Mouse (Mus musculus) spleen, postnatal 10 days (tissue): ENCODE data around the gene Zfhx3.

ENCODE experiments used
- DNase-seq, 2 experiments: peaks; one replicate each; pipeline ENCODE4 v3.0.0; 2021 to 2022; ENCODE audit warnings: low spot score in 2 of 2

The Zfhx3 gene

DNA sequence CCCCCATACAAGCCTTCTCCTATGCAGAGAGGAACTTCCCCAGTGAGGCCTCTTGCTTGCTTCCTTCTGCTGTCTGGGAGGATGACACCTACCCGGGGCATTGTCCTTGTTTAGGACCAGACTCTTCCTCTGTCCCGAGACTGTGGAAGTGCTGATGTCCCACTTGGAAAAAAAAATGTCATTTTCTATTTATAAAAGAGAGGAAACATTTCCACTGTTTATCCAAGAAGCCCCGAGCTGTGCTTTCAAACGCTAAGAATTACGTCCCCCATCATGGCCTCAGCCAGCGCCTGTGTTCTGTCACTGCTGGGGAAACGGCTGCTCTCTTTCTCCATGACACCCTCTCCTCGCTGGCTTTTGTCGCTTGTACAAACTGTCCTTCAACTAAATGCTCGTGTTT lies 951.8 kb downstream of the Zfhx3 start:
- no peak for DNase-seq

DNA sequence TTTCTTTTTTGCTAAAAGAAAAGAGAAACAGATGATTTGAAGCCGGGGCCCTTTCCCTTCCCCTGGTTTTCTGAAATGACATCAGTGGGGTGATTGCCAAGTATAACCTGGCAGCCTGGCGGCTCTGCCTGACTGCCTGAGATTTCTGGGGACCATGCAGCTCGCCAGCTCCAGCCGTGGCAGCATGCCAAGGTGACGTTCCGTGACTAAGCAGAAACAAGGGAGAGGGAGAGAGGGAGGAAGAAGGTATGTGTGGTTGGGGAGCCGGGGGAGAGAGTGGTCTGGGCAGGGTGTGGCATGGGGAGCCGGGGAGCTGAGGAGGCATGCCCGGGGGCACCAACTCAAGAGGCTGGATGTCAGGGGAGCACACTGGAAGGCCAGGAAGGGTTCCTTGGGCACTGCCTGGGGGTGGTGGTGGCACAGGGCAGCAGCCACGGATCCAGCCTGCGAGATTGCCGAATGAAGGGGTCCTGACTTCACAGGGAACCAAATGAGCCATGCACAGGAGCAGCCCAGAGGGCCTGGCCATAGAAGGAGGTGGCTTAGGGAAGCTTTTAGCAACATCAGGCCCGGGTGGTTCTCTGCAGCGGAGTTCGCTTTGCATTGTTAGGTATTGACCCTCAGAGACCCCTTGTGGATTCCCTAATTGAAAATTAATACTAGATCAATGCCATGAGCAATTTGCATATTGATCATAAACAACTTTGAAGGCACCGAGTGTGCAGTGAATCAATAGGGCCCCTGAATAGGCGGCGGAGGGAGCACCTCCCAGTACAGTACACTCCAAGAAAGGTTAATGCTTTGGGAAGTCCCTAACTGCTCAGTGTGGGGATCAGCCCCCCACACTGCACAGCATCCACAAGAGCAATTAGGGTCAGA lies 954.3 kb downstream of the Zfhx3 start:
- peak in 1 of 2 experiments; percentile 40 for DNase-seq

DNA sequence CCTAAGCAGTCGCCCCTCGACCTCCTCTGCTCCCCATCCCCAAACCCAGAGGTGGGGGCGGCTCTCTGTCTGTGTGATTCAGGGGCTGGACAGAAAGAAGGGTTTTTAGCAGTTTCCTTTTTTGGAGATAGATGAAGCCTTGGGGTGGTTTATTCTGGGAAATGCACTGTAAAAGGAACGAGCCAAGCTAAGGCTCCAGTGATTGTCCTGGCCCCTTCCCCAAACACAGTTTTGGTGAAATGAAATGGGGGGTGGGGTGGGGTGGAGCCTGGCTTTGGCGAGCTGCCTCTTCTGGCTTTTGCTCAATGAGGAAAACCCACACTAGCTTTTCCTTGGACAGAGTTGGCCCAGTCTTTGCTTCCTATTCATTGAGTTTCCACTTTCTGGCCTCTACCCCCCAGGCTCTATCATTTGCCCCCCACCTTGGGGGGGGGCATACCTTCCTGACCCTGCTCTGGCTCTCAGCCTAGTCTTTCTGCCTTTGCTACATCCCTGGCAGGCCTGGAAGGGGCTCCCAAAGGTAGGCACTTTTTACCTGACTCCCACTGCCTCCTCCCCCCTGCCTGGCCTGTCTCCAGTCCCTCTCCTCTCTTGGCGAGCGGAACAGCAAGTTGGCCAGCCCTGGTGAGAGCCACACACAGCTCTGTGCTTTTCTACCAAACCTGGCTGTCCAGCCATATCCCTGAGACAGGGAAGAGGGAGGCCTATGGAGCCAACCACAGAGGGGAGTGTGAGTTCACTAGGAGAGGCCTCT lies 955.1 kb downstream of the Zfhx3 start:
- no peak for DNase-seq

DNA sequence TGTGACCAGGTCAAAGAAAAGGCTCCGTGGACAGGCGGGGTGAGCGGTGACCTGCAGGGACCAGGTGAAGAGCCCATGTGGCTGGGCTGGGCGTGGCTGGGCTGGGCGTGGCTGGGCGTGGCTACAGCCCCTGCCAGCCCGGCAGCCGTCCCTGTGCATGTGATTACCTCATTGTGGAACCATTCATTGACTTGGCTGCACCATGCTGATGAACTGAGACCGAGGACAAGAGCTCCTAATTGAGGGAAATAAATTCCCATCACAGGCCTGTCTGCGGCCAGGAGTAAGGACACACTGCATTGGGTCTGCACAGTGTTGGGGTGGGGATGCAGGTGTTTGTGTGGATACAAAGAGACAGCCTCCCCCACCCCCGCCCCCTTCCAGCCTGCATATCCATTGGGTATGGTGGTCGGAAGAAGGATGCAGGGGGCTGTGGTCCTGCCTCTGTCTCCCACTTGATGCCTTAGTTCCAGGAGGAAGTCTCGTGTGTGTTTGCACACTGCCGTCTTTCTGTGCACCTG lies 956.9 kb downstream of the Zfhx3 start:
- DNase-seq: no peak

DNA sequence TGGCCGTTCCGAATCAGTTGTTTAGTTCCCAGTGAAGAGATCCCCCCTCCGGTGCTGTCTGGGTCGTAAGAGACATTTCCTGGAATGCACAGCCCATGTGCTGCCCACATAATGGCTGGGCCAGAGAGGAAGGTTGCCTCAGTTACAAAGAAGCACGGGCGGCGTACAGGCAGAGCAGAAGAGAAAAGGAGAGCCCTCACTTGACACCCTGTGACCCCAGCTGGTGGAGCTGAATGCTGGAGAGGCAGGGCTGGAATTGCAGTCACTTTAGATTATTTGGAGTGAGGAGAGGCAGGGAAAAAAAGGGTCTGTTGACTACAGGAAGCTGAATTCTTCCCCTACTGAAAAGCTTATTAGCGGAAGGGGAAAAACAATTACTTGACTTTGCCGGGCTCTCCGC lies 958.1 kb downstream of the Zfhx3 start:
- no peak for DNase-seq

DNA sequence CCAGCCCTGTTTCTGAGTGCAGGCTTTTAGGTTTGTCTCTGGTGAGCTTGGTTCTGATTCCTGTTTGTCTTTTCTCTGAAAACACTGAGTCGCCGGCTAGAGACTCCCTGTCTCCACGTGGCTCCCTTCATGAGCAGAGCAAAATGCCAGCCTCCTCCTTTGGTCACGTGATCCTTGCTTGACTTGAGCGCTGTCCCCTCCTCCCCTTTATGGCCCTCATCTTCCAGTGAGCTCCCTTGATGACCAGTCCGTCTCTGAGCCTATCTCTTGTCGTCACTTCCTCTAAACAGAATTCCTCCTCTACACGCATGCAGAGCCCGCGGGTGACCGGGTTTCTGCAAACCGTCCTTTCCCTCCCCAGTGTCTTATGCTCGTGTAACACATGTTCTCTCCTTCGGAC lies 958.8 kb downstream of the Zfhx3 start:
- DNase-seq: no peak

DNA sequence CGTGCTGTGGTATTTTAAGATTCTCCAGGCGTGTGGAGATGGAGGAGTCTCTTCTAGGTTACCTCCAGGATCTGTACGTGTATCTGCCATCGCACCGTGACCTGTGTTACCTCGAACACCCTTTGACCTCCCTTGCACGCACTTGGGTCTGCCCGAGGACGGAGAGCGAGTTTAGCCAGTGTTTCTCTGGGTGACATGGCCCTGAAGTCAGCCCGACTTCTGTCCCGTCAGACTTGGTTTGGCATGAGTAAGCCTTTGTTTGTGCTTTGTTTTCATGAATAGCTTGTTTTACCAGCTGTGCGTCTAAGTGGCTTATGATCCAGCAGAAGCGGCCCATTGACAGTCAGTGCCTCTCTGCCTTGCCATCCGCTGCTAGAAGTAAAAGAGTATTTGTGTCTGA lies 961.1 kb downstream of the Zfhx3 start:
- DNase-seq: no peak

DNA sequence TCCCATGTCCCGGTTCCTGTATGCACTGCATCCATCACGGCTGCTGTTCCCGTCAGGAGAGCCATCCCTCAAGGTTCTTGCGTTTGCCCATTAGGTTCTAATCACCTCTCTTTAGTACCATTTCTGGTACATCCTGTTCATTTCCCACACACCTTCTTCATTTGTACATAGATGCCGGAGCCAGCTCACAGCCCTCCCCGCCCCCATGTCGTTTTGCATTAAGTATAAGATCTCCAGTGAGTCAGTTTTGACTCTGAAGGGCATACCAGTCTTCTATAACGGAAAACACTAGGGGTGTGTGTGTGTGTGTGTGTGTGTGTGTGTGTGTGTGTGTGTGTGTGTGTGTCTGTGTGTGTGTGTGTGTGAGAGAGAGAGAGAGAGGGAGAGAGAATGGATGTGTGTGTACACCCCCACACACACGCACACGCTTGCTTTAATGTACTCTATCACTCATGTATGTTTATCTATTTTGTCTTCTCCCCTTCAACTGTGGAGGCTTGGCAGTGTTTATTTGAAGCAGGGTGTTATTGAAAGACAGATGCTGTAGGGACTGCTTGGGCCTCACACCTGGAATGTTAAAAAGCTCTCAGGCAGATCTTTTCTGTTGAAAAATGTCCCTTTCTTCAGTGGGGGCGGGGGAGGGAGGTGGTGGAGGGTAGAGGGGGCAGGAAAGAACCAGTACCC lies 962.0 kb downstream of the Zfhx3 start:
- DNase-seq: no peak

DNA sequence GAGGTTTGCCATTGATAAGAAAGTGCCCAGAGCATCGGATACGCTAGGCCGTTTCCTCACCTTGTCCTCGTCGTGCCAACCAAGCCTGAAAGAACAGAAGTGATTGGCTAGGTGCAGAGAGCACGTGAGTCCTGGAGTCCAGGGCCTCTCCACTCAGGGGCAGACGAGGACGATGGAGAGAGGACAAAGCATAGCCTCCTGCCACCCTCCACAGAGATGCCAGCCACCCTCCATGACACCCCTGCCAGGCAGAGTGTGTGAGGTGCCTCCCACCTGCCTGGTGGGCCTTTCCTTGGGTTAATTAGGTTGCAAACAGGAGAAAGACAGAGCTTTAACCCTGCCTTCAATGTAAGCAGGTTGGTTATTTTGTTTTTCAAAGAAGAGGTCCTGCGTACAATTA lies 965.6 kb downstream of the Zfhx3 start:
- no peak for DNase-seq

DNA sequence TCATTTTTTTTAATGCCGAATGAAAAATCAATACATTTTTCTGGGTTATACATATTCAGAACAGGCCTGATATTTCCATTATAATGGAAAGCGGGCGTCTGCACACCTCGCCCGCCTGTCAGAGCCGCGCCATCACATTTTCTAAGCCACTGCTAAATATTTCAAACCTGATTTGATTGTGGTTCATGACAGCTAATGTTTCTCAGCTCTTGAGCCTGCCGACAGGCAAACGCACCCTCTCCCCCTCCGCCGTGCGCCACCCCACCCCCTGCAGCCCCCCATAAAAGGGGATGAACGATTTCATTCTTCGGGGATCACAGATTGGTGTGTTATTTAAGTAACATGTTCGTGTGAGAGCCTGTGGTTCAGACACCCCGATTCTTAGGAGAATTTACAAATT lies 966.1 kb downstream of the Zfhx3 start:
- DNase-seq: no peak

DNA sequence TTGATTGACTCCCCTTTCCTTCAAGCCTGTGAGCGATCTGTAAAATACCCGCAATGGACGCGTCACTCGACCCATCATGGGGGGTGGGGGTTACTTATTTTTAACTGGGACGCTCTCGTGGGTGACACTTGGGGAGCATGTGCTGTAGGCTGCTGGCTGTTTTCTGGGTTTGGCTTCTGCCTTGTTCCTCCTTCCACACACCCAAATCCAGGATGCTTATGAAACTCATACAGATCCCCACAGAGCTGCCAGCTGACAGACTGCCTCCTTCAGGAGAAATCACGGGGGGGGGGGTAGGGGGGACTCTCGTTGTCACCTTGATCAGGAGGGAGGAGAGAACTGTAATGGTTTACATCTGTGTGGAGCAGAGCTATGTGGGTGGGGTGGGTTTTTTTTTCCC lies 966.6 kb downstream of the Zfhx3 start:
- DNase-seq: no peak

DNA sequence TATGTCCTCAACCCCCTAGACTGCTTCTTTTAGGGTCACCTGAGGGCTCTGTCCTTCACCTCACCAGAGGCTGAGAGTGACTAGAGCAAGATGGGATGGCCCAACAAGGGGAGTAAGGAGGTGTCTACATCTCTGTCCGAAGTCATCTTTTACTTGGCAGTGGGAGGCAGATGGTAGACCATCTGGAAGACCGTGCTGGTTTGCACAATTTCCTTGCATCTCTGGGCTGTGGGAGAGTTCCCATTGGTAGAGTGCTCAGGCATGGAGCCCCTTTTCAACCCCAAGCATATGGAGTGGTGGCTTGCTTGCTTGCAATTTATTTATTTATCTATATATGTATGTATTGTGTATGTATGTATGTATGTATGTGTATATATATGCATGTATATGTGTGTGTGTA lies 967.0 kb downstream of the Zfhx3 start:
- DNase-seq: no peak

DNA sequence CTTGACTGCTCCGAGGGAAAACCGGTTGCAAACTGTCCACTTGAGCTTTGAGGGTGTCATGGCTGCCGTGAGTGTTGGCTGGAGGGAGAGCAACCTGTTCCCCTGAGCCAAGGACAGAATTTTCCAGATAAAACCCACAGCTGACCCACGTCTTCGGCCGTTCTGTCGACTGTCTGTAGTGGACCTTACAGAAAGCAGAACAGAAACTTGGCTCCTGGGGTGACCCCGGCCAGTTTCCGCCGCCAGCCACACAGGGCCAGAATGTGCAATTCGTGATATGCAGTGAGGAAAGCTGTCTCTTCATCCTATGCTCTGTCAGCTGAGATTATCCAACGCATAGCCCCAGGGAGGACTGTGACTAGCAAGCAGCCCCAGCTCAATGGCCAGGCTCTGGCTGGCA lies 968.4 kb downstream of the Zfhx3 start:
- DNase-seq: no peak

DNA sequence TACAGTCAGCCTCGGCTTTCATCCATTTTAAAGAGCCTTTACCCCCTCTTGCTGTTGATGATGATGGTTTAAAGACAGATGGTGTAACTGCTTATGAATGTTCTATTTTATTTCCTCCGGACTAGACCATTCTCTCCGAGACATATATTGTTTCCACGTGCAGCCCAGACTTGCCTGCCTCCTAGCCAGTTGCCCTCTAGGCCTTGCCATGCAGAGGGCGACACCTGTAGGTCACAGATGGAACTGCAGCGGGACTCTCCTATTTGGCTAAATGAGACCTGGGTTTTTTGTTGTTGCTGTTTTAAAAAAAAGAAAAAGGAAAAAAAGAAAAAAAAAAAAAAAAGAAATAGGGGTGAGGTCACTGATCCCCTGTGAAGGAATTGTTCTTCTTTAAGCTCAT lies 969.1 kb downstream of the Zfhx3 start:
- peak; percentile 70 to 85 for DNase-seq

DNA sequence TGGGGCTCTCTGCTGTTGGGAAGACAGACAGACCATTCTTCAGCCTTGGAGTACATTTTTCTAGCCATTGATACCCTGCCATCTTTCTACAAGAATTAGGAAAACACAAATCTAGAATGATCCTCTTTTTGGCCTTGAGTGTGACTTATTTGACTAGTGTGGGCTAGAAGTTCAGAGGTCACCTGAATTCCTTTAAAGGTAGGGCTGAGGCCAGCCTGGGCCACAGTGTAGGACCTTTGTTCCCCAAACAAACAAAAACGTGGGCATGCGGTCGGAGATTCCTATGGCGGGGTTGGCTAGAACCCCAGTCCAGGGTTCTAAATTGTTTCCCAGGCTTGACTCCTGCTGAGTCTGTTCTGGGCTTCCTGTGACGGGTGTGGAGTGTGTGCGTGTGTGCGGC lies 970.6 kb downstream of the Zfhx3 start:
- no peak for DNase-seq

DNA sequence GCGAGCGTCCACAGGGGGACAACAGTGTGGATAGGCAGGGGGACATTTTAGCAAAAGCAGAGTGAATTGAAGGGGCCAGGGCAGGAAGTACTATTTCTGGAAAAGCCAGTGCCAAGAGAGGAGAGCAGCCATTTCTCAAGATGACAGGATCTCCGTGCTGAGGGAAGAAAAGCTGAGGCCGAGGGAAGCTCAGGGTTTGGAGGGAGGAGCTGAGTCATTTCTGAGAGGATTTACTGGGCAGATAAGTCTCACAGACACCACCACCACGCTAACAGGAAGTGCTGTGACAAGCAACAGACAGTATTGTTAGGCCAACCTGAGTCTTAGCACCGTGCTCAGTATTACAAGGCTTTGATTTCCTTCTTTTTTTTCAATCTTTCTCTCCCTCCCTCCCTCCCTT lies 973.0 kb downstream of the Zfhx3 start:
- no peak for DNase-seq

DNA sequence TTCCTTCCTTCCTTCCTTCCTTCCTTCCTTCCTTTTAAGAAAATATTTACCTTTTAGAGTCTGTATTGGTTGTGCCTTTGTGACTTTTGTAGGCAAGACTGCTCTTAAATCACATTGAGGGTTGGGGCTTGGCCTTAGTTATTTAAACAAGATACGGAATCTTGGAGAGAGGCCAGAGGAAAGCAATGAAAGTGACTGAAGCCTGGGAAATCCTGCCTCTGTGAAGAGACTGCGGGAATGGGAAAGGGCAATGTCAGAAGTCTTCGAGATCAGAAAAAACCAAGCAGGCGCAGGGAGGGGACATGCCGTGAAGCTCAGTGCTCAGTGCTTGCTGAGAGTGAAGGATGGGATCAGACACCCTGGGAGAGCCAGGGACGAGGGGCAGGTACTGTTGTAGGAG lies 973.4 kb downstream of the Zfhx3 start:
- DNase-seq: no peak

DNA sequence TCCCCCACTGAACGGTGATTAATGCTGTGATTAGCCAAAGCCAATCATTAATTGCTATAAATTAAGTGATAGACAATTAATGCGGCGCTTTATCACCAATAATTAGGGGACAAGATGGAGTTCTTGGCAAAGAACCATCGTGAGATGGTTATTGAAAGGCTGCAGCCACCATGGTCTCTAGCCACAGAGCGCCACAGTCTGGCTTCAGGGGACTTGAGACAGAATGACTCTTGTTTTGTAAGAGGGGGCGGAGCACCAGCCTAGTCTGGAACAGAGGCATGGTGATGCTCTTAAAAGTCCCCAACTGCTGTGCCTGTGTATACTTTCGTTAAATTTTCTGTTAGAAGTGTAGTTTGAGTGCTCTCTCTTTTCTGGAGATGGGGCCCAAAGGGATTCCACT lies 977.7 kb downstream of the Zfhx3 start:
- DNase-seq: no peak

DNA sequence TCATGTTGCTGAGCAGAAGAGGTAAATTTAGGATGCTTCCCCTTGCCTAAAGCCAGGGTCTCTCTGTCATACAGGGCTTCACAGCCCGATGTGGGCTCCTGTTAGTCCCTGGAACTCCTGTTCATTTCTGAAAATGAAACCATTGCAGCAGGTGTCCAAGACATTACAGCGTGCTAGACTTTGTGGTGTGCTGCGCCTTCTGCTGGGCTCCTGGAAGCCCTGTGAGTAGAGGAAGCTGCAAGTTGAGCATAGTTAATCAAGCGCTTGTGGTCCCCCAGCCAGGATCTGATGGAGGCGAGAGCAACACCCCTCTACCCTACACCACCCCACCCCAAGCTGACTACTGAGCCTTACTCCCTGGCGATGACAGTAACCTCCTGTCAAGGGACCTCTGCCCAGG lies 980.7 kb downstream of the Zfhx3 start:
- no peak for DNase-seq

DNA sequence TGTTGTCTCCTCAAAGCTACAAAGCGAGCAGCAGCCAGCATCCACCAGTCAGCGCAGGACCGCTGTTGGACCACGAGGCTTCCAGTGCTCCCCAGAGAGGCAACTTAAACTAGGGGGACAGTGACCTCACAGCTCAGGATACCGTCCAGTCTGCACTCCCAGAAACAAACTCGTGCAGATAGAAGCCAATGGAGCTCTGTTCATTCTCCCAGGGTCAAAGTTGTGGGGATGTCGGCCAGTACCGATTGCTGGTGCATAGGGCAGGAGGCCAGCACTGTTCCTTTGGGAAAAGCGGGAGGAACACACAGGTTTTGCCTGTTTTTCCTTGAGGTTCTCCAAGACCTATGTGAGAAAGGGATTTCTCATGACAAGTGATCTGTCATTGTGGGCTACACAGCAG lies 982.1 kb downstream of the Zfhx3 start:
- no peak for DNase-seq

DNA sequence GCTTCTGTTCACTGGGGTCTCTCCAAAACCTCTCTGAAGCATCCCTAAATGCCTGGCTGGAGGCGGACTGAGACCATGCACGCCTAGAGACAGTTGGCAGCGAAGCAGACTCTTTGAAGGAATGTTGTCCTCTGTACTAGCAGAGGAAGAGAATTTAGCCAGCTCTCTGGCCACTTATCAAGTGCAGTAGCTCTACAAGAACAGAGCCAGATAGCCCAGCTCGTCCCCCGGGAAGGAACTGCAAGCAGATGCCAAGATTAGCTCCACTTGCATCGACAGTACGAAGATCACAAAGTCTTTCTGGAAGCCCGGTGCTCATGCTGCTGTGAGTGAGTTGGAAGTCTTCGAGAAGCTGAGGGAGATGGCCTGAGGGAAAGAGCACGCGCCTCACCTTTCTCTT lies 983.7 kb downstream of the Zfhx3 start:
- no peak for DNase-seq

DNA sequence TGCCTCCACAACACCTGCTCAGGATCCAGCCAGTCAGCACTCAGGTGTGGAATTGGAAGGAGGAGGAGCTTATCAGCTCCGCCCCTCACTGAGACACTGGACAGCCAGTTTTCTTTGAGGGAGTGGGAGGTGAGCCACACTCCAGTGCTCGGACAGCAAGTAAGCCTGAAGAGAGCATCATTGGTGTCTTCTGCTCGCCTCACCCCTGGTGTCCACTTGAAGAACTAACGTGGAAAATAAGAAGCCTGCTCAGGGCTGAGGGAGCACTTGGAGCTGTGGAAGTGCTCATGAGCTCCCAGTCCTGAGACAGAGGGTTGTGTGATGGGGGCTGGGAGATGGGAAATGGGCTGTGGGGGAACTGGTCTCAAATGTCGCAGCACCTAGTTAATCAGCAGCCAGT lies 988.2 kb downstream of the Zfhx3 start:
- no peak for DNase-seq

DNA sequence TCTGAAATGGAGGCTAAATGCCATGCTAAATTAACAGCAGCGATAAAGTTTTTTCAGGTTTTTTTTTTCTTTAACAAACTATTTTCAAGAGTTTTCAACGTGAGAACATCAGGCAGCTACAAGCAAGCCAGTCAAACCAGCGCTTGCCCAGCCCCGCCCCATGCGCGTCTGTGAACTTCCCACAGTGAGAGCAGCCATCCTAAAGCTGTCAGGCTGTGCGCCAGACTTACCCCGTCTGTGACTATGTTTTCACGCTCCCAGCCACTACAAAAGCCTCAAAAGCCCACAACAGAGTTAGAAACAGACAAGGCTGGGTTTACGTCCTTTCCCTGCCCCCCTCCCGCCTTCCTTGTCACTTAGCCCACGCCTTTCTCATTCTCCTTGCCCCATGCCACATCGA lies 989.4 kb downstream of the Zfhx3 start:
- no peak for DNase-seq
